Mouse (Mus musculus): ENCODE measurements around the gene Btbd18. TPM values are rescaled to one million over a fixed set of nuclear protein-coding genes. Genes with fewer than 3 reads are reported as not detected.

The Btbd18 gene
- polyA plus RNA-seq, 1 experiment: 0.05 TPM

DNA sequence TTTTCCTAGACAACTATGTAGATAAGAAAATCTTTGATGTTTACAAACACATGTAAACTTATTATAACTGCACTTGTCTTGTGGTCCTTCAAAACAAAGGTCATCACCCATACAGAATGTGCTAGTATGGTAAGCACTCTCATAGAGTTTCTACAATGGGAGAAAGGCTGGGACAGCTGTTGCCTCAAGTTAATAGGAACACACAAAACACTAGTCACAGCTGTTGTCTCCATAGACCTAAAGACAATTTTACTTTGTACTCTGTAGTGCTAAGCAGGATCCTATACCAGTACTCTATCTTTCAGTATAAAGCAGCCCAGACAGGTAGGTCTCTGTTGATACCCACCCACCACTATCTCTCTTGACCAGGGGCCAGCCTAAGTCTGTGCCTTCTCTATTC is 18.0 kb upstream of the Btbd18 start:
- TF ChIP-seq CTCF (IDR thresholded peaks at IDR 0.05; ENCODE audit: insufficient read depth, low read length): no peak
- TF ChIP-seq POLR2A (IDR thresholded peaks at IDR 0.05; ENCODE audit: borderline replicate concordance, extremely low read depth, low read depth, low read length): no peak
- Histone ChIP-seq H3K4me1 (ENCODE audit: control insufficient read depth, insufficient read depth, low read length) (peaks cover 55% of the 10 kb centered on the region), H3K4me3 (replicated peaks; ENCODE audit: extremely low read depth, low read depth, low read length) (no peak overlapping the region)
- no peak for DNase-seq

DNA sequence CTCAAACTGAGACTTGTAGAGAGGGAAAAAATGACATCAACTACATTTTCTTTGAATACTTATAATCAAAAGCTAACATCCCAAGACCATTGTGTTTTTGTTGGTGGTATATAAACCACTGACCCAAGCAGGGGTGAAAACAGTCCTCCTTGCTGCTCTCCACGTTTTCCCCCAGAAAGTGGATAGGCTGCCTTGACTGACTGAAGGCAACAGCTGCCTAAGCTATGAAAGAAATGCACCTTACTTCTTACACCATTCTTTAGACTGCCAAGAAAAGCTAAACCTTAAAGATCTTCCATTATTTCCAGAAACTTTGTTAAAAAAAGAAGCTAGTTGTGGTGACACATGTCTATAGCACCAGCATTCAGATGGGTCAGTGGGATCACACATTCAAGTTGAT is 12.7 kb upstream of the Btbd18 start:
- TF ChIP-seq POLR2A (IDR thresholded peaks at IDR 0.05; ENCODE audit: borderline replicate concordance, extremely low read depth, low read depth, low read length) (no peak), CTCF (IDR thresholded peaks at IDR 0.05; ENCODE audit: insufficient read depth, low read length) (no peak)
- WGBS: 8% methylated on average over 1 of the region's 1 CpGs
- Histone ChIP-seq H3K4me1 (ENCODE audit: control insufficient read depth, insufficient read depth, low read length) (peaks cover 19% of the 10 kb centered on the region), H3K4me3 (replicated peaks; ENCODE audit: extremely low read depth, low read depth, low read length) (no peak overlapping the region)
- no peak for DNase-seq

- no peak for DNase-seq
- 41% methylated on average over 6 of the region's 6 CpGs for WGBS
- Histone ChIP-seq H3K4me1 (ENCODE audit: control insufficient read depth, insufficient read depth, low read length) (peaks cover 10% of the 10 kb centered on the region), H3K4me3 (replicated peaks; ENCODE audit: extremely low read depth, low read depth, low read length) (peak overlapping the region; percentile 53)
- TF ChIP-seq POLR2A (IDR thresholded peaks at IDR 0.05; ENCODE audit: borderline replicate concordance, extremely low read depth, low read depth, low read length): no peak
- no peak for TF ChIP-seq CTCF (IDR thresholded peaks at IDR 0.05; ENCODE audit: insufficient read depth, low read length)
These were observed 11.8 kb upstream of the Btbd18 start for GRCm38 (mm10) chr2:84647051-84647568.

DNA sequence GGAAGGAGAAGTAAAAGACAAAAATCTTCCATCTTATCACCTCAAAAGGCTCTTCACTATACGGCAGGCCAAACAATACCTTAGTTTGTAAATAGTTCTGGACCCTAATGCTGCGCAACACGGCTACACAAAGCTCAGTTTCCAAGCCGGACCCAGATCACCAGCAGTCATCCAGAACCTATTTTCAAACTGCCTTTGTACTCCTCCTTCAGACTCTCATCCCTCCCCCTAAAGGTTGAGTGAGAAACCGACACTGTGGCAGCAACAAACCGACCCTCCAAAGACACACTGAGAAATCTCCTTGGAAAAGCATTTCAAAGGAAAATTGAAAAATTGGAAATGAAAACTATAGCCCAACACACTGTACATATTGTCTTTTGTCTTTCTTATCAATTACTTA is 10.5 kb upstream of the Btbd18 start:
- 5% methylated on average over 6 of the region's 6 CpGs for WGBS
- no peak for TF ChIP-seq POLR2A (IDR thresholded peaks at IDR 0.05; ENCODE audit: borderline replicate concordance, extremely low read depth, low read depth, low read length)
- DNase-seq: no peak
- H3K4me1 ChIP-seq (ENCODE audit: control insufficient read depth, insufficient read depth, low read length): peaks cover 9% of the 10 kb centered on the region
- H3K4me3 ChIP-seq (replicated peaks; ENCODE audit: extremely low read depth, low read depth, low read length): peak overlapping the region; percentile 98

- DNase-seq: peak; percentile 51
- 1% methylated on average over 10 of the region's 10 CpGs for WGBS
- TF ChIP-seq CTCF (IDR thresholded peaks at IDR 0.05; ENCODE audit: insufficient read depth, low read length) (no peak), POLR2A (IDR thresholded peaks at IDR 0.05; ENCODE audit: borderline replicate concordance, extremely low read depth, low read depth, low read length) (0 out of 2 replicates have a peak, but pooled peaks have one; percentile 19)
These were observed 9.2 kb upstream of the Btbd18 start for GRCm38 (mm10) chr2:84649674-84650073.

GRCm38 (mm10) chr2:84650464-84651195 is 8.2 kb upstream of the Btbd18 start, which contains the start of gene Ctnnd1:
Ctnnd1 (minus strand) TSS chr2:84650765.
- 1% methylated on average over 15 of the region's 15 CpGs for WGBS

More at GRCm38 (mm10) chr2:84649674-84650073, 9.2 kb upstream of the Btbd18 start:
- Histone ChIP-seq H3K4me1 (ENCODE audit: control insufficient read depth, insufficient read depth, low read length) (peaks cover 4% of the 10 kb centered on the region), H3K4me3 (replicated peaks; ENCODE audit: extremely low read depth, low read depth, low read length) (peak overlapping the region; percentile 98)

GRCm38 (mm10) chr2:84653354-84653753 is 5.5 kb upstream of the Btbd18 start:
- no peak for TF ChIP-seq CTCF (IDR thresholded peaks at IDR 0.05; ENCODE audit: insufficient read depth, low read length)
- TF ChIP-seq POLR2A (IDR thresholded peaks at IDR 0.05; ENCODE audit: borderline replicate concordance, extremely low read depth, low read depth, low read length): no peak
- no peak overlapping the region for H3K4me3 ChIP-seq (replicated peaks; ENCODE audit: extremely low read depth, low read depth, low read length)
- no peaks in the 10 kb centered on the region for H3K4me1 ChIP-seq (ENCODE audit: control insufficient read depth, insufficient read depth, low read length)
- no peak for DNase-seq

More at GRCm38 (mm10) chr2:84650464-84651195, 8.2 kb upstream of the Btbd18 start, which contains the start of gene Ctnnd1:
- Histone ChIP-seq H3K4me1 (ENCODE audit: control insufficient read depth, insufficient read depth, low read length) (peaks cover 4% of the 10 kb centered on the region), H3K4me3 (replicated peaks; ENCODE audit: extremely low read depth, low read depth, low read length) (peak within 1 kb of the TSS; percentile 98)
- DNase-seq: peak; percentile 83
- peak; percentile 98 for TF ChIP-seq POLR2A (IDR thresholded peaks at IDR 0.05; ENCODE audit: borderline replicate concordance, extremely low read depth, low read depth, low read length)
- TF ChIP-seq CTCF (IDR thresholded peaks at IDR 0.05; ENCODE audit: insufficient read depth, low read length): no peak

DNA sequence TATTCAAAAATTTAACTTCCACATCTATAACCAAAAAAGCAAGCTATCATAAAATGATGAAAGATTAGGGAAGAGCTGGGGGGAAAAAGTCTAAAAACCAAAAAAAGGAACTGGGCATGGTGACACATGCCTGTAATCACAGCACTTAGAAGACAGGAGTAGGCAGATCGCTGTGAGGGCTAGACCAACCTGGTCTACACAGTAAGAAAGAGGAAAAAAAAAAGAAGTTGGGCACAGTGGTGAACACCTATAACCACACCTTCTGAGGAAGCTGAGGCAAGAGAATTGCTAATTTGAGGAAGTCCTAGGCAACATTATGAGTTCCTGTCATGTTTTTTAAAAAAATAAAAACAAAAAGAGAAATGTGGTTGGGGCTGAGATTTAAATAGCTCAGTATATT is 3.0 kb upstream of the Btbd18 start:
- WGBS: 58% methylated on average over 1 of the region's 1 CpGs
- no peak for DNase-seq
- Histone ChIP-seq H3K4me1 (ENCODE audit: control insufficient read depth, insufficient read depth, low read length) (peaks cover 2% of the 10 kb centered on the region; the same call in 1 of the 2 replicates), H3K4me3 (replicated peaks; ENCODE audit: extremely low read depth, low read depth, low read length) (no peak overlapping the region)
- TF ChIP-seq POLR2A (IDR thresholded peaks at IDR 0.05; ENCODE audit: borderline replicate concordance, extremely low read depth, low read depth, low read length): no peak
- no peak for TF ChIP-seq CTCF (IDR thresholded peaks at IDR 0.05; ENCODE audit: insufficient read depth, low read length)

GRCm38 (mm10) chr2:84660253-84660652 is 1.4 kb downstream of the Btbd18 start:
- 49% methylated on average over 3 of the region's 3 CpGs for WGBS
- peaks cover 2% of the 10 kb centered on the region; the same call in 1 of the 2 replicates for H3K4me1 ChIP-seq (ENCODE audit: control insufficient read depth, insufficient read depth, low read length)
- no peak for DNase-seq
- peak; percentile 44; the same call in 1 of the 2 replicates for TF ChIP-seq CTCF (IDR thresholded peaks at IDR 0.05; ENCODE audit: insufficient read depth, low read length)
- no peak for TF ChIP-seq POLR2A (IDR thresholded peaks at IDR 0.05; ENCODE audit: borderline replicate concordance, extremely low read depth, low read depth, low read length)
- H3K4me3 ChIP-seq (replicated peaks; ENCODE audit: extremely low read depth, low read depth, low read length): no peak overlapping the region

DNA sequence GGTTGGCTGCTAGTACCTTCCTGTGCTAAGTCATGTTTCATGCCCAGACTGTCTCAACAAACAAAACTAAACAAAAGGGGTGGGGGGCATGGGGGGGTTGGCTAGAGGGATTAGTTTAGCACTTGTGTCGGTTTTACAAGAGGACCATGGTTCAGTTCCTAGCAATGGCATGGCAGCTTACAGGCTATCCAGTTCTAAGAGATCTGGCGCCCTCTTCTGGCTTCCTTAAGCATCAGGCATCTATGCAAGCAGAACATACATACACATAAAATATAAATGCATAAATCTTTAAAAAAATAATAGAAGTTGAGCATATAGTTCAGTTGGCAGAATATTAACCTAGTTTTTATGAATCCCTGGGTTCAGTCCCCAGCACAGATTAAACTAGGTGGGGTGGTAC is 4.0 kb downstream of the Btbd18 start:
- TF ChIP-seq POLR2A (IDR thresholded peaks at IDR 0.05; ENCODE audit: borderline replicate concordance, extremely low read depth, low read depth, low read length) (no peak), CTCF (IDR thresholded peaks at IDR 0.05; ENCODE audit: insufficient read depth, low read length) (peak; percentile 10; the same call in 1 of the 2 replicates)
- Histone ChIP-seq H3K4me1 (ENCODE audit: control insufficient read depth, insufficient read depth, low read length) (peaks cover 2% of the 10 kb centered on the region; the same call in 1 of the 2 replicates), H3K4me3 (replicated peaks; ENCODE audit: extremely low read depth, low read depth, low read length) (no peak overlapping the region)
- WGBS: 39% methylated on average over 2 of the region's 2 CpGs
- DNase-seq: peak; percentile 48

All from lung, adult 2 months (tissue).